Mouse (Mus musculus): ENCODE data around the gene Gm20388.

GRCm38 (mm10) chr8:120867386-120867785 is 956.7 kb downstream of the Gm20388 start:
- TF ChIP-seq CTCF (IDR thresholded peaks at IDR 0.05; ENCODE audit: extremely low read depth, insufficient read depth, low read length) (no peak), POLR2A (IDR thresholded peaks at IDR 0.05; ENCODE audit: extremely low read depth, insufficient read depth, low read length) (no peak)

Measured in cortical plate, adult 2 months (tissue).